Mouse (Mus musculus) intestine, embryonic 14.5 days (tissue): ENCODE measurements around the gene Itgal. TPM values are rescaled to one million over a fixed set of nuclear protein-coding genes. Genes with fewer than 3 reads are reported as not detected.

Experiments used
- ATAC-seq: fragments of 200-750 bp; cut with Nextera tagmentation; replicated peaks from 2 replicates; pipeline ENCODE4 v1.8.0; 2017; ENCODE audit warnings: low read depth, moderate number of reproducible peaks, moderate TSS enrichment, moderate library complexity; ENCODE audit not compliant: low FRiP score, low TSS enrichment
- DNase-seq: peaks from one replicate; pipeline ENCODE4 v3.0.0-alpha.2; 2018; ENCODE audit warnings: low spot score
- H3K27ac ChIP-seq: fragments of 300-500 bp; sonication (generic); 2 replicates; pipeline ENCODE4 v1.5.1; 2014; ENCODE audit warnings: low read depth, mild to moderate bottlenecking, control low read depth
- H3K27me3 ChIP-seq: fragments of 300-500 bp; sonication (generic); replicated peaks from 2 replicates; pipeline ENCODE4 v1.6.1; 2014; ENCODE audit warnings: low read length, control low read depth; ENCODE audit not compliant: control insufficient read depth, insufficient read depth
- H3K36me3 ChIP-seq: fragments of 300-500 bp; sonication (generic); 2 replicates; pipeline ENCODE4 v1.6.1; 2014; ENCODE audit warnings: low read length, control low read depth; ENCODE audit not compliant: control insufficient read depth, insufficient read depth
- H3K4me1 ChIP-seq: fragments of 300-500 bp; sonication (generic); replicated peaks from 2 replicates; pipeline ENCODE4 v1.6.1; 2014; ENCODE audit warnings: low read length, control low read depth, mixed read lengths; ENCODE audit not compliant: control insufficient read depth, insufficient read depth
- H3K4me2 ChIP-seq: fragments of 300-500 bp; sonication (generic); 2 replicates; pipeline ENCODE4 v1.6.1; 2014; ENCODE audit warnings: low read length
- H3K4me3 ChIP-seq: fragments of 300-500 bp; sonication (generic); 2 replicates; pipeline ENCODE4 v1.5.1; 2014; ENCODE audit warnings: low read depth, low read length, control low read depth, mixed read lengths
- H3K9ac ChIP-seq: fragments of 300-500 bp; sonication (generic); 2 replicates; pipeline ENCODE4 v1.6.1; 2014; ENCODE audit warnings: mild to moderate bottlenecking, low read length
- H3K9me3 ChIP-seq: fragments of 300-500 bp; sonication (generic); 2 replicates; pipeline ENCODE4 v1.6.1; 2016; ENCODE audit warnings: low read length, control low read depth; ENCODE audit not compliant: control insufficient read depth
- WGBS: fragments of 180-500 bp; shearing (Covaris S2); extraction: QIAGEN DNeasy Blood & Tissue Kit; methylation state at CpG from one replicate; pipeline ENCODE4 v1.1.7; 2014; 5-methylcytosine and 5-hydroxymethylcytosine counted together
- polyA plus RNA-seq: library from polyadenylated mRNA; unstranded; fragments of >200 nt; fragmentation: Nextera tagmentation; extraction: Ambion mirVana; gene quantifications from 2 replicates; pipeline ENCODE4 v1.2.1, GENCODE M21; 2014

Itgal gene
- polyA plus RNA-seq, 1 experiment from 2014 or later, result 2.1 TPM

- DNase-seq (no peak), ATAC-seq (no peak)
- no peak overlapping the region for H3K9ac ChIP-seq
- H3K27ac ChIP-seq, result no peak overlapping the region
- no peak overlapping the region for H3K4me3 ChIP-seq
- no peaks in the 10 kb centered on the region for H3K4me1 ChIP-seq
- no peaks in the 10 kb centered on the region for H3K36me3 ChIP-seq
- peaks cover 12% of the 10 kb centered on the region; the same call in 1 of the 2 replicates for H3K9me3 ChIP-seq
- no peak overlapping the region for H3K4me2 ChIP-seq
- 79% methylated on average over 1 of the region's 1 CpGs for WGBS
- no peaks in the 10 kb centered on the region for H3K27me3 ChIP-seq
Observed at GRCm38 (mm10) chr7:127287940-127288339, 8.1 kb upstream of the Itgal start.

- Histone ChIP-seq H3K4me2 (no peak overlapping the region), H3K4me3 (no peak overlapping the region), H3K36me3 (no peaks in the 10 kb centered on the region), H3K27ac (no peak overlapping the region), H3K4me1 (no peaks in the 10 kb centered on the region), H3K27me3 (no peaks in the 10 kb centered on the region), H3K9ac (no peak overlapping the region), H3K9me3 (peaks cover 12% of the 10 kb centered on the region; the same call in 1 of the 2 replicates)
- WGBS, result 79% methylated on average over 2 of the region's 2 CpGs
- no peak for ATAC-seq
- DNase-seq, result no peak
Observed at GRCm38 (mm10) chr7:127289306-127289705, 6.8 kb upstream of the Itgal start.

- no peak overlapping the region for H3K27ac ChIP-seq
- H3K36me3 ChIP-seq, result no peaks in the 10 kb centered on the region
- ATAC-seq (no peak), DNase-seq (no peak)
- peaks cover 12% of the 10 kb centered on the region; the same call in 1 of the 2 replicates for H3K9me3 ChIP-seq
- WGBS, result 73% methylated on average over 8 of the region's 8 CpGs
- H3K4me3 ChIP-seq, result no peak overlapping the region
- no peak overlapping the region for H3K9ac ChIP-seq
- H3K27me3 ChIP-seq, result no peaks in the 10 kb centered on the region
- no peaks in the 10 kb centered on the region for H3K4me1 ChIP-seq
- no peak overlapping the region for H3K4me2 ChIP-seq
Observed at GRCm38 (mm10) chr7:127290142-127290541, 5.9 kb upstream of the Itgal start.

GRCm38 (mm10) chr7:127296786-127297555 is 911 bp downstream of the Itgal start:
- Histone ChIP-seq H3K9ac (no peak overlapping the region), H3K4me2 (no peak overlapping the region), H3K27me3 (no peaks in the 10 kb centered on the region), H3K9me3 (no peaks in the 10 kb centered on the region), H3K36me3 (no peaks in the 10 kb centered on the region), H3K4me1 (no peaks in the 10 kb centered on the region), H3K4me3 (no peak overlapping the region), H3K27ac (no peak overlapping the region)
- ATAC-seq (no peak), DNase-seq (no peak)
- WGBS, result 81% methylated on average over 5 of the region's 5 CpGs

- H3K36me3 ChIP-seq, result no peaks in the 10 kb centered on the region
- 95% methylated on average over 5 of the region's 5 CpGs for WGBS
Observed at GRCm38 (mm10) chr7:127297586-127298193, 1.6 kb downstream of the Itgal start.

GRCm38 (mm10) chr7:127308431-127308830 is 12.4 kb downstream of the Itgal start:
- no peaks in the 10 kb centered on the region for H3K27me3 ChIP-seq
- no peak for ATAC-seq

More at GRCm38 (mm10) chr7:127297586-127298193, 1.6 kb downstream of the Itgal start:
- DNase-seq (no peak), ATAC-seq (no peak)
- H3K4me1 ChIP-seq, result no peaks in the 10 kb centered on the region
- no peak overlapping the region for H3K4me2 ChIP-seq
- H3K27me3 ChIP-seq, result no peaks in the 10 kb centered on the region
- no peaks in the 10 kb centered on the region for H3K9me3 ChIP-seq
- no peak overlapping the region for H3K9ac ChIP-seq
- no peak overlapping the region for H3K4me3 ChIP-seq
- H3K27ac ChIP-seq, result no peak overlapping the region

GRCm38 (mm10) chr7:127308887-127309286 is 12.8 kb downstream of the Itgal start:
- Histone ChIP-seq H3K4me2 (no peak overlapping the region), H3K27ac (no peak overlapping the region), H3K36me3 (no peaks in the 10 kb centered on the region), H3K9me3 (no peaks in the 10 kb centered on the region), H3K27me3 (no peaks in the 10 kb centered on the region), H3K4me1 (no peaks in the 10 kb centered on the region), H3K4me3 (no peak overlapping the region), H3K9ac (no peak overlapping the region)
- peak; percentile 69 for DNase-seq
- ATAC-seq, result no peak; the same call in 1 of the 2 replicates
- 69% methylated on average over 4 of the region's 4 CpGs for WGBS

More at GRCm38 (mm10) chr7:127308431-127308830, 12.4 kb downstream of the Itgal start:
- Histone ChIP-seq H3K4me1 (no peaks in the 10 kb centered on the region), H3K27ac (no peak overlapping the region), H3K9ac (no peak overlapping the region), H3K4me2 (no peak overlapping the region), H3K4me3 (no peak overlapping the region), H3K36me3 (no peaks in the 10 kb centered on the region), H3K9me3 (no peaks in the 10 kb centered on the region)
- 77% methylated on average over 2 of the region's 2 CpGs for WGBS
- DNase-seq, result no peak

GRCm38 (mm10) chr7:127309951-127310350 is 13.9 kb downstream of the Itgal start:
- H3K9ac ChIP-seq, result no peak overlapping the region
- no peaks in the 10 kb centered on the region for H3K36me3 ChIP-seq
- no peak overlapping the region for H3K4me3 ChIP-seq
- WGBS, result 57% methylated on average over 12 of the region's 12 CpGs
- DNase-seq, result no peak
- H3K27me3 ChIP-seq, result no peaks in the 10 kb centered on the region
- no peaks in the 10 kb centered on the region for H3K4me1 ChIP-seq
- no peak overlapping the region for H3K4me2 ChIP-seq
- no peak overlapping the region for H3K27ac ChIP-seq
- no peaks in the 10 kb centered on the region for H3K9me3 ChIP-seq
- no peak for ATAC-seq
